Mouse (Mus musculus) C2C12 (cell line): Measurements from ENCODE around the gene Zc3h6. TPM values are rescaled to one million over a fixed set of nuclear protein-coding genes. Genes with fewer than 3 reads are reported as not detected.
"Not testable (repeated sequence)": the region's sequence is repeated elsewhere in the genome, so short reads cannot be mapped to it uniquely, and the experiment has no call there.

Experiments used
- H3K27me3 ChIP-seq: one replicate; pipeline ENCODE4 v1.6.1; 2011; ENCODE audit not compliant: control insufficient read depth, insufficient read depth, insufficient read length
- H3K36me3 ChIP-seq: one replicate; pipeline ENCODE4 v1.6.1; 2011; ENCODE audit not compliant: control insufficient read depth, insufficient read depth
- H3K4me3 ChIP-seq: one replicate; pipeline ENCODE4 v1.5.1; 2011; ENCODE audit warnings: mild to moderate bottlenecking, control low read depth; ENCODE audit not compliant: poor library complexity, insufficient read depth, severe bottlenecking
- H3K79me2 ChIP-seq: one replicate; pipeline ENCODE4 v1.6.1; 2011; ENCODE audit not compliant: control insufficient read depth, insufficient read depth
- H3K79me3 ChIP-seq: one replicate; pipeline ENCODE4 v1.6.1; 2011; ENCODE audit warnings: low read depth, control low read depth
- H3ac ChIP-seq: one replicate; pipeline ENCODE3; 2011; ENCODE audit warnings: low read depth; ENCODE audit not compliant: control insufficient read depth, insufficient read length
- CEBPB ChIP-seq: IDR thresholded peaks from one replicate; pipeline ENCODE4 v1.6.1; 2011; ENCODE audit warnings: low read depth, mild to moderate bottlenecking, control low read depth, moderate library complexity
- CTCF ChIP-seq: IDR thresholded peaks from one replicate; pipeline ENCODE4 v1.5.1; 2011; ENCODE audit not compliant: control insufficient read depth, insufficient read depth, insufficient read length
- FOSL1 ChIP-seq: IDR thresholded peaks from one replicate; pipeline ENCODE4 v1.8.0; 2011; ENCODE audit warnings: mild to moderate bottlenecking, low read length; ENCODE audit not compliant: poor library complexity, insufficient read depth, severe bottlenecking
- MAX ChIP-seq: IDR thresholded peaks from one replicate; pipeline ENCODE4 v1.6.1; 2011; ENCODE audit warnings: mild to moderate bottlenecking, control low read depth
- MYOD1 ChIP-seq: IDR thresholded peaks from one replicate; pipeline ENCODE4 v1.6.1; 2011; ENCODE audit warnings: low read depth; ENCODE audit not compliant: control insufficient read depth, insufficient read length
- MYOG ChIP-seq: IDR thresholded peaks from one replicate; pipeline ENCODE4 v1.6.1; 2011; ENCODE audit not compliant: control insufficient read depth, insufficient read length; ENCODE audit errors: extremely low read depth
- USF1 ChIP-seq: IDR thresholded peaks from one replicate; pipeline ENCODE4 v1.6.1; 2011; ENCODE audit warnings: low read depth, mild to moderate bottlenecking, control low read depth, moderate library complexity
- polyA plus RNA-seq: library from polyadenylated mRNA; unstranded; fragments of >200 nt; fragmentation: generic; extraction: Trizol; gene quantifications from one replicate; pipeline ENCODE4 v1.2.1, GENCODE M21; 2012; ENCODE audit warnings: missing spikeins

The Zc3h6 gene
- polyA plus RNA-seq, 1 experiment = 0.21 TPM

DNA sequence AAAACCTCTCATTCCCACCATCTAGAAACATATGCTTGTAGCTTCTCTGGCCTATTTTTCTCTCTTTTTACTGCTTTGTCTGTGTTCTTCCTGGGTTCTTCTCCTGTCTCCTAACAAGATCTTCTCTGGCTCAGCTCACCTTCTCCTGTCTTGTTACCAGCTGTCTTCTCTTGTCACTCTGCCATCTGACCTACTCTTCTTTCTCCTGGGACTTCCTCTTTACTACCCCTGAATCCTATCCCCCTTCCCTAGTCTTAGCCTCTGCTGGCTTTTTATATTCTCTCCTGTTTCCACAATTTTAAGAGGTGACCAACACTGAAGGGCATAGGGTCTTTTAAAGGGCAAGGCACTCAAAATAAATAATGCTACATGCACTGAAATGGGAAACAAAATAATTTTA is 37.7 kb downstream of the Zc3h6 start:
- no peaks in the 10 kb centered on the region for H3K27me3 ChIP-seq
- TF ChIP-seq MYOG = no peak
- no peak for TF ChIP-seq USF1
- TF ChIP-seq FOSL1 = no peak
- no peak for TF ChIP-seq MAX
- no peak for TF ChIP-seq CEBPB
- H3K79me3 ChIP-seq = no peaks in the 10 kb centered on the region
- no peak overlapping the region for H3ac ChIP-seq
- H3K36me3 ChIP-seq = no peaks in the 10 kb centered on the region
- no peak overlapping the region for H3K4me3 ChIP-seq
- H3K79me2 ChIP-seq = no peaks in the 10 kb centered on the region

DNA sequence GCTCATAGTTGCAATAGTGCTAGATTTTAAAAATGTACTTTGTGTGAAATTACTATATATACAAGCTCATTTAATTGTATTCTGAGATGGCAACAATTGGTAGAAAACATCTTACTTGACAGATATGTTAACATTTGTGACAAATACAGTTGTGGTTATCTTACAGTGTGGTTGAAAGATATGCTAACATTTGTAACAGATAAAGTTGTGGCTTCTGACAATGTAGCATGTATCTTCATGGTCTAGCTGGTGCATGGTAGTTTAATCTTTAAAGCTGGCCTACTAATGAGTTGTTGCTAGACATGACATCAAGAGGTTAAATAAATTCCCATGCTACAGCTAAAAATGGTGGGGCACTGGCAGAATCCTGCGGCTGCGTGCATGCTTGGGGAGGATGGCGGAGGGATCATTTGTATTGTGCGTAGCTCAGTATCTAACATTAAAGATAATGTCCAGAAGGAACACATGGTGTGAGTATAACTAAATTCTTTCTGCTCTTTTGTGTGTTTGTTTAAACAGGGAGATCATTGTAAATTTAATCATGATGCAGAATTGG is 39.1 kb downstream of the Zc3h6 start:
- H3K79me3 ChIP-seq = no peaks in the 10 kb centered on the region
- no peaks in the 10 kb centered on the region for H3K79me2 ChIP-seq
- H3K36me3 ChIP-seq = no peaks in the 10 kb centered on the region
- no peaks in the 10 kb centered on the region for H3K27me3 ChIP-seq
- no peak overlapping the region for H3ac ChIP-seq
- TF ChIP-seq MAX = no peak
- TF ChIP-seq USF1 = no peak
- no peak for TF ChIP-seq FOSL1
- no peak for TF ChIP-seq CTCF
- no peak for TF ChIP-seq MYOD1
- no peak for TF ChIP-seq CEBPB
- no peak for TF ChIP-seq MYOG
- H3K4me3 ChIP-seq = no peak overlapping the region

DNA sequence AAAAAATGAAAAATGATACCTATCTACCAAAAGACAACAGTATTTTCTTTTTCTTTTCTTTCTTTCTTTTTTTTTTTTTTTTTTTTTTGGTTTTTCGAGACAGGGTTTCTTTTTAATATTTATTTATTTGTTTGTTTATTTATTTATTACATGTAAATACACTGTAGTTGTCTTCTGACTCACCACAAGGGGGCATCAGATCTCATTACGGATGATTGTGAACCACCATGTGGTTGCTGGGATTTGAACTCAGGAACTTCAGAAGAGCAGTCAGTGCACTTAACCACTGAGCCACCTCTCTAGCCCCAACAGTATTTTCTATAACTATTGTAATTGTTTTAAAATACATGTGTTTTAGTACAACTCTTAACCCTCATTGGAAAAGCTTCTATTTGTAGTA is 41.7 kb downstream of the Zc3h6 start:
- H3K4me3 ChIP-seq, H3K27me3 ChIP-seq, H3K79me3 ChIP-seq, H3ac ChIP-seq, H3K36me3 ChIP-seq, H3K79me2 ChIP-seq: not testable (repeated sequence)

DNA sequence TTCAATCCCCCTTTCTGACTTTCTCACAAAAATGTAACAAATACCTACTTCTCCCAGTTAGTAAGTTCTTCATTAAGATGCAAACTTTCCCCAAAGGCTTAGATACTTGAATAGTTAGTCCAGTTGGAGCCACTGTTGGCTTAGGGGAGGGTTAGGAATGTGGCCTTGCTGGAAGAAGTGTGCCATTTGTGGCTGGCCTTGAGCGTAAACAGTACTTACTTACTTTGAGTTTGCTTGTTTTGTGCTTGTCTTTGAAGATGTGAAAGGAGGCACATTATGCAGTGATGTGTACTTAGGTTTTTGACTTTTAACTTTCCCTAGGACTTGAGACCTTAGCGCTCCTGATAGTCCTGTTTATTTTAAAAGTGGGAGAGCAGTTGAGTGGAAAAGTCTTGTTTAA is 52.9 kb downstream of the Zc3h6 start:
- Histone ChIP-seq H3K27me3 (no peaks in the 10 kb centered on the region), H3K79me2 (no peaks in the 10 kb centered on the region), H3K36me3 (no peaks in the 10 kb centered on the region), H3ac (no peak overlapping the region), H3K79me3 (no peaks in the 10 kb centered on the region), H3K4me3 (no peak overlapping the region)
- TF ChIP-seq CEBPB (no peak), MYOG (no peak), MYOD1 (no peak), USF1 (no peak), FOSL1 (no peak)

DNA sequence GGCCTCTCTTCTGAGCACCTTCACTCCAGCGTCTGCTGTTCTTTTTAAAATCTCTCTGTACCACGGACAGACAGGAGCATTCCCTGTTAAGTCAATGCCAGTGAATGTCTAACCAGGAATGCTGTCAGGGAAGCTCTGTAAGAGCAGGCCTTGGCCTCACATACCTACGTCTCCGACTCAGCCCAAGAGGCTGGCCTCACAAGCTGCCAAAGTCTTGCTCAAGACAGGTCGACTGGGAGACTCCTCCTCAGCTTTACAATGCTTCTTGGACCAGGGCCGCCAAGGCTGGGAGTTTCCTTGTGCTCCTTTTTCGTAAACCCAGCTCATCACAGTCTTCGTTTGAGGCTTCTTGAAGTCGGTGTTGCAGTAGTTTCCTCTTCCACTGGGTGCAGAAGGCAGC is 57.6 kb downstream of the Zc3h6 start:
- TF ChIP-seq MAX = no peak
- TF ChIP-seq FOSL1 = no peak
- no peak for TF ChIP-seq CTCF
- TF ChIP-seq USF1 = no peak
- no peak for TF ChIP-seq MYOG
- no peak for TF ChIP-seq CEBPB
- TF ChIP-seq MYOD1 = no peak

DNA sequence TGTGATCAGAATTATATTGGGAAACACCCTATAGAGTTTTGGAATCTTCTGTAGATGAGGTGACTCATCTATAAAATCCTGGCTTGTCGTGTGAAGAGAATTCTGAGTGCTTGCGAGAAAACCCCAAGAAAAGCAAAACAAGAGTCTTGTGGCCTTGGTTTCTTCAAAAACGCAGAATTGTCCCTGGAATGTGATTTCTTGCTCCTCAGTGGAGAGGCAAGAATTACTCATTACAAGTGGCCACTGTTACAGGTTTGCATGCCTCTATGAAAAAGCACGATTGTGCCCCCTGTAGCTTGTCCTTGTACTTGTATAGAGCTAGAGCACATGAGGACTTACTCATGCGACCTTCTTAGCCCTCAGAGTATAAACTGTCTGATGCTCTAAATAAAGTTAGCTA is 68.2 kb downstream of the Zc3h6 start:
- Histone ChIP-seq H3K27me3 (no peaks in the 10 kb centered on the region), H3K36me3 (no peaks in the 10 kb centered on the region)

More for the DNA sequence above, 57.6 kb downstream of the Zc3h6 start:
- no peak overlapping the region for H3K4me3 ChIP-seq
- no peaks in the 10 kb centered on the region for H3K79me3 ChIP-seq
- no peak overlapping the region for H3ac ChIP-seq
- no peaks in the 10 kb centered on the region for H3K27me3 ChIP-seq
- no peaks in the 10 kb centered on the region for H3K36me3 ChIP-seq
- H3K79me2 ChIP-seq = no peaks in the 10 kb centered on the region

More for the DNA sequence above, 68.2 kb downstream of the Zc3h6 start:
- Histone ChIP-seq H3ac (no peak overlapping the region), H3K79me2 (no peaks in the 10 kb centered on the region), H3K79me3 (no peaks in the 10 kb centered on the region), H3K4me3 (no peak overlapping the region)
- TF ChIP-seq CEBPB (no peak), FOSL1 (no peak), USF1 (no peak), MYOG (no peak), CTCF (no peak), MYOD1 (no peak), MAX (no peak)
